Mouse (Mus musculus) heart, postnatal 0 days (tissue): ENCODE results near the gene Olfr680-ps1.

Experiments
- CTCF ChIP-seq: IDR thresholded peaks from 2 replicates; pipeline ENCODE4 v1.5.1; 2016; ENCODE audit warnings: antibody characterized with exemption, control low read depth, low read depth
- EP300 ChIP-seq: IDR thresholded peaks from 2 replicates; pipeline ENCODE4 v1.6.1; 2016; ENCODE audit warnings: antibody characterized with exemption, low read depth

DNA sequence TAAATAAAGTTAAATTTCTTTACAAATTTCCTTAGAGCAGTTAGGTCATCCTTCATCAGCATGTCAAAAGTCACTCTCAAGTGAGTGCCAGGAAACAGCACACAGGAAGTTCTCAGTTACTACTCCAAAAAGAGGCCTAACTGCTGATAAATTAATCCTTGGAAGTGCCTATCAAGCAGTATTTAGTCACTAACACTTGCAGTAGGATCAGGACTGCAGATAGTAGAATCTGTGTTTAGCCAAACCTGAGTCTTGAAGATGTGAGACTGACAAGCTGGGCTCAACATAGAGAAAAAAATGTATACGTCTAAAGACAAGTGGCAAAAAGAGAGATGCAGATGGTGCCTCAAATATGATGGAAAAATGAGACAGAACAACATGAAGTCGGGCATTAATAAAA is 48.7 kb upstream of the Olfr680-ps1 start:
- no peak for TF ChIP-seq CTCF
- no peak for TF ChIP-seq EP300
